Mouse (Mus musculus) hematopoietic stem cell, adult 5-6 weeks (primary cell): ENCODE data around the gene Pde3a. TPM values are rescaled to one million over a fixed set of nuclear protein-coding genes. Genes with fewer than 3 reads are reported as not detected.

Experiments
- ATAC-seq, 2 experiments: fragments of 125-278 bp in 1 of 2; replicated peaks in 1 of 2; 2 replicates each; pipeline ENCODE4 v1.8.0; 2016 to 2017; ENCODE audit warnings: inconsistent platforms in 2 of 2, mild to moderate bottlenecking in 2 of 2, moderate number of reproducible peaks in 2 of 2, low read depth in 1 of 2, moderate TSS enrichment in 1 of 2; ENCODE audit not compliant: low FRiP score in 2 of 2, poor library complexity in 2 of 2, severe bottlenecking in 2 of 2, insufficient read depth in 1 of 2, low TSS enrichment in 1 of 2
- total RNA-seq: library from RNA; stranded (forward); fragments of 172-1452, 232-1000 nt; gene quantifications from 2 replicates; pipeline ENCODE4 v1.2.3, GENCODE M21; 2017

The Pde3a gene
- total RNA-seq, 1 experiment from 2014 or later = not detected

GRCm38 (mm10) chr6:141499511-141499910, 250.4 kb downstream of the Pde3a start:
- no peak for ATAC-seq

GRCm38 (mm10) chr6:141501171-141501570, 252.1 kb downstream of the Pde3a start:
- no peak for ATAC-seq

DNA sequence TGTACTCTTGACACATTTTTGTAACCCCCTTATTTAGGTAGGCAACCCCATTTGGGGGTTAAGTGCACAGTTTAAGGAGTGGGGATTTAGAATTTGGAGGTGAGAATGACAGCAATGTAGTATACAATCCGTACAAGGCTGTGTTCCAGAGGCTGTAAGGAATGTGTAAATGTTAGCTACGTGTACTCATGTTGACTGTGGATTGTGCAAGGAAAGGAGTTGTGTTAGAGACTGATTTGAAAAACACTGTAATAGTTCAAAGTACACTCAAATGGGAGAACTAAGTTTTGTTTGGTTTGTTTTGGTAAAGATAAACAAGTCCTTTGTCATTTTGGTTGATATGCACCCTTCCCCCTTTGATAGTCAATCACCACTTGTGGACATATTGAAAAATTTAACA, 273.5 kb downstream of the Pde3a start:
- ATAC-seq = no peak

- ATAC-seq = no peak
These were observed 274.9 kb downstream of the Pde3a start, which contains the start of gene Slco1c1 for GRCm38 (mm10) chr6:141523747-141524640. Gene Slco1c1, plus strand, starts transcription at chr6:141524368.

DNA sequence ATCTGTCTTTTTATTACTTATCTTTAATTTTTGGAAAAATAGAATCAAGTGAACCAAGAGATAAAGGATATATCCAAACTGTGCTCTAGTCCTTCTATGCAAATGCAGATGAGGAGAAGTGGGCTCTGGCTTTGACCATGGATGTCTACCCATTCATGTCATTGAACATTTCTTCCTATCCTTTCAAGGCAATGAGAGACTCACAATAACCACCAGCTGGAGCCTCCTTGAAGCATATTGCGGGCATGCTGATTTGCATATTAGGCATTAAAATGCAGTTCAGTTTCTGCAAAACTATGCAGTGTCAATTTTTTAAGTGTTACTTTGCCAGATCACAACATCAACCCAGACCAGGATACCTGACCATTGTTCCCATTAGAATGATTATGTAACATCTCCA, 276.7 kb downstream of the Pde3a start:
- ATAC-seq = no peak

DNA sequence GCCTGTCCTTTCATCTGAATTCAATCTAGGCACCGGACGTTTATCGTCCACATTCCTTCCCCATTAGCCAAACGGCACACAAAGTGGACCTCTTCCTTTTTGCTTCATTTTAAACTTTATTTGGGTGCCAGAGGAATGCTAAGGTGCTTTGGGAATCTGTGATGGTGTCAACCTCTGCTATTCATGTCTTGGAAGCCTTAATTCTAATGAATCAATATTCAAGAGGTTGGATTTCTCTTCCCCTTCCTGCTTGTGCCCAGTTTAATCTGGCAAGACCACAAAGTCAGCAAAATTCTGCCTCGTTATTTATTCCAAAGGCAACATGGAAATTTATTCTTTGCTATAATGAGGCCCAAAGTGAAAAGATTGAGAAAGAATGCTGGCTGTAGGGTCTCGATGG, 281.8 kb downstream of the Pde3a start:
- no peak for ATAC-seq

DNA sequence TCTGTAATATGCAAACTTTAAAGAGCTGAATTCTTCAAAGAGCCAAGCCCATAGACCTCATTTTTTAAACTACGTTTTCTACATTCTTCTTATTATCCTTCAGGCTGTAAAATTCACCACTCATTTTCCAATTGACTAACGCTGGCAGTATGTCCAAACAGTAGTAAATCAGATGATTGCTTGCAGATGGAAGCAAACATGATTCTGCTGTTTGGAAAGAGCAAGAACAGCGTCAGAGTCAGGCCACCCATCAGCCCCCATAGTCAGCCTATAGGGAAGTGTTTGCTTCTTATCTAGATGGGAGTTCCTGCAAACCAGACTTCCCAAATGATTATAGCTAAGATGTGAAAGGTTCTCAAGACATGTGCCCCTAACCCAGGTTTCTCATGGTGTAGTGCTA, 288.2 kb downstream of the Pde3a start:
- ATAC-seq = no peak

- ATAC-seq = no peak
These were observed 292.1 kb downstream of the Pde3a start for GRCm38 (mm10) chr6:141541136-141541535.

- ATAC-seq = no peak
These were observed 294.3 kb downstream of the Pde3a start for GRCm38 (mm10) chr6:141543344-141543743.
